Mouse (Mus musculus): ENCODE measurements around the gene Zfp592. TPM values are rescaled to one million over a fixed set of nuclear protein-coding genes. Genes with fewer than 3 reads are reported as not detected.

Gene Zfp592
- polyA plus RNA-seq, 1 experiment from 2014 or later, result 15.0 TPM

DNA sequence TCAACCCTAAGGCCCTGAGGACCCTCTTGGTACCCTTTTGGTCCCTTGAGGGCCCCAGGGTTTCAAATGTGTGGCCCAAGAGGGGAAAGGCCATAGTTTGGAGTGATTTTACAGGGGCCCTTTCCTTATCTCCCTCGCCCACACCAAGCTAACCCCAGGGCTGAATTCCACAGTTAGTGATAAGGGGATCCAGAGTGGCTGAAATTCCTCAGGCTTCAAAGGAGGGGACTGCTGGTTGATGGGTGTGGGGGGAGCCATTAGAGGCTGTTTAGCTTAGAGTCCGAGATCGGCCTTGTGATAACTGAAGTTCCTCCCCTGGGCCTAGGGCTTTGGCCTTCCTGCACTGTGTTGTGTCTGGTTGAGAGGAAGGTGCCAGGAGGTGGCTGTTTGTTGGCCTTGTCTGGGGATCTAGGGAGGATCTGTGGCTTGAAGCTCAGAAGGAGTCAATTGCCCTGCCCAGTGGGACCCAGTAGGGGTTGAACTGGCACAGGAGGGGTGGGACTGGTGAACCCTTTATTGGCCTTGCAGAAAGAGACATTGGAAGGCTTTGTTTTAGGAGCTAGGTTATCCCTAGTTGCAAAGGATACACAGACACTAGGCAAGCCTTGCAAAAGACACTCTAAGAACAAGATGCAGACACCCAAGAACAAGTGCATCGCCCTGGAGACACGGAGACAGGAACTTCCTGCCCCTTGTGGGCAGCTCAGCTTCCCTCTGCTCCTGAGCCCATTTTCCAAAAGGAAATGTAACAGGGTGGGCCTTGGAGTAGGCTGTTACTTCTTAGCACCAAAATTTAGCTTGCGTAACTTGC lies 64.6 kb downstream of the Zfp592 start:
- Histone ChIP-seq H3K36me3 (ENCODE audit: control insufficient read depth, insufficient read depth, low read length) (no peaks in the 10 kb centered on the region), H3K27me3 (replicated peaks; ENCODE audit: control insufficient read depth, insufficient read depth, low read length) (no peaks in the 10 kb centered on the region), H3K9me3 (ENCODE audit: control insufficient read depth, low read length) (no peaks in the 10 kb centered on the region), H3K9ac (ENCODE audit: low read depth, low read length) (peak overlapping the region; percentile 17; the same call in 1 of the 2 replicates), H3K4me3 (ENCODE audit: low read depth, low read length) (no peak overlapping the region), H3K4me1 (ENCODE audit: control insufficient read depth, insufficient read depth, low read length) (peaks cover 4% of the 10 kb centered on the region; the same call in 1 of the 2 replicates), H3K4me2 (ENCODE audit: low read depth, low read length) (no peak overlapping the region), H3K27ac (replicated peaks; ENCODE audit: low read depth, low read length) (no peak overlapping the region)
- ATAC-seq (ENCODE audit: low read depth) (no peak), DNase-seq (ENCODE audit: low spot score) (no peak)
- 69% methylated on average over 6 of the region's 6 CpGs for WGBS

DNA sequence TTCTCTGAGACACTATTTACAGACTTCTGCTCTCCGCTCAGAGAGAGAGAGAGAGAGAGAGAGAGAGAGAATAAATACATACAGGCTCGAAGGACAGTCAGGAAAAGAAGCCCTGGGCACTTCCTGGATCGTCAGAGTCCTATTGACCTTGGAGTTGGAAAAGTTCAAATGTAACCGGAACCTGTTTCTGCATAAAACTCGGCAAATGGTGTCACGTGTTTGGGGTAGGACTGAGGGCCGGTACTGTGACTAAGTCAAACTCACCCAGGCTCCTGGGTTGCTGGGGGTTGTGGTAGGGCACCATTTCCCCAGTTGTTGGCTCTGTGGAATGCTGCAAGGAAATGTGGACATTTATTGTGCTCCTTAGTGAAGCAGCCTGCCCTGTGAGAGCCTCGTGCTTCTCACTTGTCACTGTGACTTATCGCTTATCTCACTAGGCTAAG lies 65.3 kb downstream of the Zfp592 start:
- no peak overlapping the region for H3K27ac ChIP-seq (replicated peaks; ENCODE audit: low read depth, low read length)
- WGBS, result 38% methylated on average over 9 of the region's 9 CpGs

DNA sequence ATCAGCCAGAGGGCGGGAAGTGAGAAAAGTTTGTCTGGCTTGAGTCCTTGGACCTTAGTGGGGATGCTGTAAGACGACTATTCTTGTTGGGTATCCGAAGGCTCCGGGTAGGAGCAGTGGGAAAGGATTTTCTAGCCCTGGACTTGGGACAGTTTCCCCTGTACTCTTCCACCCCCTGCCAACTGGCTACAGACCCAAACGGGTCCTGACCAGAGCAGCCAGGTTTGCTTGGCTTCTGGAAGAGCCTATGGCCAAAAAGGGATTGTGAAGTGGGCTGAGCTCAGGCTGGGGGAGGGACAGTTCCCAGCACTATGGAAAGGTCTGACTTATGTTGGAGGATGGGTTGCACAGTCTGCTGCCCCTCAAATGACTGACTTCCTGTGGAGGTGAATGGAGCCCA lies 65.9 kb downstream of the Zfp592 start:
- no peak for ATAC-seq (ENCODE audit: low read depth)
- no peaks in the 10 kb centered on the region for H3K36me3 ChIP-seq (ENCODE audit: control insufficient read depth, insufficient read depth, low read length)

More for the DNA sequence above, 65.3 kb downstream of the Zfp592 start:
- ATAC-seq (ENCODE audit: low read depth) (no peak), DNase-seq (ENCODE audit: low spot score) (no peak)
- Histone ChIP-seq H3K36me3 (ENCODE audit: control insufficient read depth, insufficient read depth, low read length) (no peaks in the 10 kb centered on the region), H3K4me1 (ENCODE audit: control insufficient read depth, insufficient read depth, low read length) (peaks cover 4% of the 10 kb centered on the region; the same call in 1 of the 2 replicates), H3K9me3 (ENCODE audit: control insufficient read depth, low read length) (no peaks in the 10 kb centered on the region), H3K4me2 (ENCODE audit: low read depth, low read length) (no peak overlapping the region), H3K4me3 (ENCODE audit: low read depth, low read length) (no peak overlapping the region), H3K9ac (ENCODE audit: low read depth, low read length) (no peak overlapping the region), H3K27me3 (replicated peaks; ENCODE audit: control insufficient read depth, insufficient read depth, low read length) (no peaks in the 10 kb centered on the region)

DNA sequence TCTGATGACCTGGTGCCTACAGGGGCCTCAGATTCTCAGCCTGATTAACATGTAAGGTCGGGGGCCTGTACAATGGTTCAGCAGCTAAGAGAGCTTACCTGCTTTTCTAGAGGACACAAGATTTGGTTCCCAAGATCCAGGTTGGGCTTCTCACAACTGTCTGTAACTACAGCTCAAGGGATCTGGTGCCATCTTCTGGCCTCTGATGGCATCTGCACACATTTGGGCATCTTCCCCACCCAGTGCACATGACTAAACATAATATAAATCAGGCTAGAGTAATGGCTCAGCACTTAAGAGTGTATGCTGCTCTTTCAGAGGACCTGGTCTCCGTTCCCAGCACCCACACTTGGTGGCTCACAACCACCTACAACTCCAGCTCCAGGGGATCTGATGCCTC lies 67.4 kb downstream of the Zfp592 start:
- DNase-seq (ENCODE audit: low spot score), result no peak
- Histone ChIP-seq H3K36me3 (ENCODE audit: control insufficient read depth, insufficient read depth, low read length) (no peaks in the 10 kb centered on the region), H3K9me3 (ENCODE audit: control insufficient read depth, low read length) (no peaks in the 10 kb centered on the region), H3K27ac (replicated peaks; ENCODE audit: low read depth, low read length) (no peak overlapping the region), H3K4me3 (ENCODE audit: low read depth, low read length) (no peak overlapping the region), H3K9ac (ENCODE audit: low read depth, low read length) (no peak overlapping the region), H3K4me1 (ENCODE audit: control insufficient read depth, insufficient read depth, low read length) (peaks cover 4% of the 10 kb centered on the region; the same call in 1 of the 2 replicates), H3K27me3 (replicated peaks; ENCODE audit: control insufficient read depth, insufficient read depth, low read length) (no peaks in the 10 kb centered on the region), H3K4me2 (ENCODE audit: low read depth, low read length) (no peak overlapping the region)
- 69% methylated on average over 2 of the region's 2 CpGs for whole genome bisulfite sequencing
- ATAC-seq (ENCODE audit: low read depth), result no peak

More for the DNA sequence above, 65.9 kb downstream of the Zfp592 start:
- 74% methylated on average over 5 of the region's 5 CpGs for WGBS
- H3K27ac ChIP-seq (replicated peaks; ENCODE audit: low read depth, low read length), result no peak overlapping the region
- H3K4me3 ChIP-seq (ENCODE audit: low read depth, low read length), result no peak overlapping the region
- H3K27me3 ChIP-seq (replicated peaks; ENCODE audit: control insufficient read depth, insufficient read depth, low read length), result no peaks in the 10 kb centered on the region
- peaks cover 4% of the 10 kb centered on the region; the same call in 1 of the 2 replicates for H3K4me1 ChIP-seq (ENCODE audit: control insufficient read depth, insufficient read depth, low read length)
- H3K4me2 ChIP-seq (ENCODE audit: low read depth, low read length), result no peak overlapping the region
- no peaks in the 10 kb centered on the region for H3K9me3 ChIP-seq (ENCODE audit: control insufficient read depth, low read length)
- no peak overlapping the region for H3K9ac ChIP-seq (ENCODE audit: low read depth, low read length)
- DNase-seq (ENCODE audit: low spot score), result no peak

DNA sequence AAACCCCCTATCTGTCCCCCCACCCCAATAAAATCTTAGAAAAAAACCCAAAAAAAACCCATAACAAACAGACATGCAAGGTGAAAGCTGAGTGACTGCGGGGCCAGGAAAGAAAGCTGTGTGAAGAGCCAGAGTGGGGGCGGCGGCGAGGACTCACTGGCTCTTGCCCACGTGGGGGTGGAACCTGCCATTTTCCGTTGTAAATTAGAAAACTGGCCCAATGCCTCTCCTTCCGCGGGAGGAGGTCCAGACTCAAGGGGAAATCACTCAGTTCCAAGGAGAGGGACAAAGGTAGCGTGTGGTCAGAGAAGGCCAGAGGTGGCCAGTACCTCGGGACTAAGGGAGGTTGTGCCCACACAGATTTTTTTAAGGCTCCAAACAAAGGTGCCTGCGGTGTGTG lies 68.5 kb downstream of the Zfp592 start:
- no peak overlapping the region for H3K4me2 ChIP-seq (ENCODE audit: low read depth, low read length)
- H3K9me3 ChIP-seq (ENCODE audit: control insufficient read depth, low read length), result no peaks in the 10 kb centered on the region
- no peak overlapping the region for H3K4me3 ChIP-seq (ENCODE audit: low read depth, low read length)
- WGBS, result 85% methylated on average over 11 of the region's 11 CpGs
- H3K27ac ChIP-seq (replicated peaks; ENCODE audit: low read depth, low read length), result no peak overlapping the region
- ATAC-seq (ENCODE audit: low read depth) (no peak), DNase-seq (ENCODE audit: low spot score) (no peak)
- H3K36me3 ChIP-seq (ENCODE audit: control insufficient read depth, insufficient read depth, low read length), result no peaks in the 10 kb centered on the region
- no peaks in the 10 kb centered on the region for H3K27me3 ChIP-seq (replicated peaks; ENCODE audit: control insufficient read depth, insufficient read depth, low read length)
- H3K4me1 ChIP-seq (ENCODE audit: control insufficient read depth, insufficient read depth, low read length), result peaks cover 4% of the 10 kb centered on the region; the same call in 1 of the 2 replicates
- no peak overlapping the region for H3K9ac ChIP-seq (ENCODE audit: low read depth, low read length)

DNA sequence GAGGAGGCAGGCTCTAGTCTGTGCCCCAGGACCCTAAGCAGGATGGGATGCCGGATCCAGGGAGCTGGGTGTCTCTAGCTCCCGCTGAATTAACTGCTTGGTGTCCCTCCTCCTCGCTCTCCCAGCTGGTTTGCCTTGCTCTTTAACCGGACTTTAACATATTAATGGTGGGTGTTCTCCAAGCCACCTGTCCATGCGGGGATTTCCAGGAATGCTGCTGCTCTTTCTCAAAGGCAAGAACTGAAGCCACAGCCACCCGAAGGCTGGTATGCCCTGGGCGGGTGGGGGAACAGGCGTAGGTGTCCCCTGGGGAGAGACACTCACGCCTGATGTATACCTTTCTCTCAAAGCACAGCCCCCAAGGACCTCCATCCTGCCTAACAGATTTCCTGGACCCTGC lies 69.9 kb downstream of the Zfp592 start:
- Histone ChIP-seq H3K4me1 (ENCODE audit: control insufficient read depth, insufficient read depth, low read length) (peaks cover 1% of the 10 kb centered on the region; the same call in 1 of the 2 replicates), H3K4me3 (ENCODE audit: low read depth, low read length) (no peak overlapping the region), H3K9ac (ENCODE audit: low read depth, low read length) (no peak overlapping the region), H3K9me3 (ENCODE audit: control insufficient read depth, low read length) (no peaks in the 10 kb centered on the region), H3K4me2 (ENCODE audit: low read depth, low read length) (no peak overlapping the region), H3K36me3 (ENCODE audit: control insufficient read depth, insufficient read depth, low read length) (no peaks in the 10 kb centered on the region), H3K27me3 (replicated peaks; ENCODE audit: control insufficient read depth, insufficient read depth, low read length) (no peaks in the 10 kb centered on the region), H3K27ac (replicated peaks; ENCODE audit: low read depth, low read length) (no peak overlapping the region)
- ATAC-seq (ENCODE audit: low read depth), result no peak
- WGBS, result 71% methylated on average over 9 of the region's 9 CpGs
- DNase-seq (ENCODE audit: low spot score), result no peak

DNA sequence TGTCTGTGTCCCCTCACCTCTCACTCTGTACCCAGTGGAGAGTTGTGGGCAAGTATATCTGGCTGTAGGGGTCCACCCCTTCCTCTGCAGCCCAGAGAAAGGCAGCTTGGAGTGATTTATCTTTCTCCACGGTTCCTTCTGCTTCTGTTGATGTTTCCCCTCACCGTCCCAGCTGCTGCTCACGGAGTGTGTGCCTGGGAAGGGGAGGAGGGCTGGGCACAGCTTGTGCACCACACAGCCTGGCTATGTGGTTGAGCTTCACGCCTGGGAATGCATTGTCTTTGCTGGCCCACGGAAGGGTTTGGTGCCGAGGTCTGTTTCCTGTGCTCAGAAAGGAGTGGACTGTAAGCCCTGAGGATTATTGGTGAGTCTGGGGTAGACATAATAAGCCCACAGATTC lies 73.2 kb downstream of the Zfp592 start:
- no peak overlapping the region for H3K9ac ChIP-seq (ENCODE audit: low read depth, low read length)
- H3K4me3 ChIP-seq (ENCODE audit: low read depth, low read length), result no peak overlapping the region
- no peaks in the 10 kb centered on the region for H3K36me3 ChIP-seq (ENCODE audit: control insufficient read depth, insufficient read depth, low read length)
- 24% methylated on average over 6 of the region's 6 CpGs for WGBS
- DNase-seq (ENCODE audit: low spot score) (no peak), ATAC-seq (ENCODE audit: low read depth) (no peak)
- no peak overlapping the region for H3K4me2 ChIP-seq (ENCODE audit: low read depth, low read length)
- H3K27ac ChIP-seq (replicated peaks; ENCODE audit: low read depth, low read length), result no peak overlapping the region
- no peaks in the 10 kb centered on the region for H3K27me3 ChIP-seq (replicated peaks; ENCODE audit: control insufficient read depth, insufficient read depth, low read length)
- no peaks in the 10 kb centered on the region for H3K9me3 ChIP-seq (ENCODE audit: control insufficient read depth, low read length)
- H3K4me1 ChIP-seq (ENCODE audit: control insufficient read depth, insufficient read depth, low read length), result no peaks in the 10 kb centered on the region

DNA sequence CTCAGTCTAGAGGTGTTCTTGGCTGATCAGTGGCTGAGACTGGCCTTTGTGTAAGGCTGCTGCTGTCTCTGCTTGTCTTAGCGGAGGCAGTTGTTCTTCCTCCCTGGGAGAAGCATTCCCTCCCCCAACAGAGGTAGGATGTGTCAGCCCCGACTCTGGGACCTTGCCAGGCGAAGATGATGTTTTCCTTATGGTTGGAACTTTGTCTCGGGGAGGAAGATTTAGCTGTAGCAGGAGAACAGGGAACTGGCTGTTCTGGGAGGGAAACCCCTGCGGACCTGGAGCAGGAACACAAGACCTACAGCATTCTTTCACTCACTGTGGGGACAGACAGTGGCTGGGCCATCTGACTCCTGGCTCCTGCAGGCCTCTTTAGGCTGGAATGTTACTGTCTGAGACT lies 79.0 kb downstream of the Zfp592 start:
- H3K4me3 ChIP-seq (ENCODE audit: low read depth, low read length), result no peak overlapping the region
- H3K4me1 ChIP-seq (ENCODE audit: control insufficient read depth, insufficient read depth, low read length), result peaks cover 7% of the 10 kb centered on the region; the same call in 1 of the 2 replicates
- WGBS, result 21% methylated on average over 5 of the region's 5 CpGs
- no peak overlapping the region for H3K27ac ChIP-seq (replicated peaks; ENCODE audit: low read depth, low read length)
- DNase-seq (ENCODE audit: low spot score) (peak; percentile 76), ATAC-seq (ENCODE audit: low read depth) (0 out of 2 replicates have a peak, but pooled peaks have one; percentile 37)
- no peaks in the 10 kb centered on the region for H3K36me3 ChIP-seq (ENCODE audit: control insufficient read depth, insufficient read depth, low read length)
- no peaks in the 10 kb centered on the region for H3K27me3 ChIP-seq (replicated peaks; ENCODE audit: control insufficient read depth, insufficient read depth, low read length)
- H3K4me2 ChIP-seq (ENCODE audit: low read depth, low read length), result no peak overlapping the region
- H3K9me3 ChIP-seq (ENCODE audit: control insufficient read depth, low read length), result no peaks in the 10 kb centered on the region
- H3K9ac ChIP-seq (ENCODE audit: low read depth, low read length), result no peak overlapping the region

DNA sequence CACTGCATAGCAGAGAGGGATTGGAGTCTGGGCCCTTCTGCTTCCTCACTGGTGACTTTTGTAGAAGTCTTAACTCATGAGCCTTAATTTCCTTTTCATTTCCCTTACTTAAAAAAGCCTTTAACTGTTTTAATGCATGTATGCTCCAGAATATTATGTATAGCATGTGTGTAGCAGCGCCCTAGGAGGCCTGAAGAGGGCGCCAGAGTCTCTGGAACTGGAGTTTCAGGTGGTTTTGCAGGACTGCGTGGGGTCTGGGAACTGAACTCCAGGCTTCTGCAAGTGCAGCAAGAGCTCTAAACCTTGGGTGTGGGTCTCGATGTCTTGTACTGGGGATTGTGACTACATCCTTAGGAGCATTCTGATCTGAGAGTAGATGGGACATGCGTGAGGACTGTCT lies 79.8 kb downstream of the Zfp592 start:
- DNase-seq (ENCODE audit: low spot score), result no peak
- WGBS, result 85% methylated on average over 5 of the region's 5 CpGs

More for the DNA sequence above, 79.8 kb downstream of the Zfp592 start:
- no peak overlapping the region for H3K27ac ChIP-seq (replicated peaks; ENCODE audit: low read depth, low read length)
- no peaks in the 10 kb centered on the region for H3K9me3 ChIP-seq (ENCODE audit: control insufficient read depth, low read length)
- H3K4me1 ChIP-seq (ENCODE audit: control insufficient read depth, insufficient read depth, low read length), result peaks cover 7% of the 10 kb centered on the region; the same call in 1 of the 2 replicates
- H3K4me3 ChIP-seq (ENCODE audit: low read depth, low read length), result no peak overlapping the region
- H3K27me3 ChIP-seq (replicated peaks; ENCODE audit: control insufficient read depth, insufficient read depth, low read length), result no peaks in the 10 kb centered on the region
- H3K4me2 ChIP-seq (ENCODE audit: low read depth, low read length), result no peak overlapping the region
- no peaks in the 10 kb centered on the region for H3K36me3 ChIP-seq (ENCODE audit: control insufficient read depth, insufficient read depth, low read length)
- no peak for ATAC-seq (ENCODE audit: low read depth)
- no peak overlapping the region for H3K9ac ChIP-seq (ENCODE audit: low read depth, low read length)
